Mouse (Mus musculus) bone marrow macrophage, adult 2 months (primary cell): ENCODE measurements at regions not wholly inside any gene's neighbourhood (a gene's known extent, or its start where the extent isn't known, plus 50 kb on each side); places are given as distances from the start of the nearest gene placed in this dataset.

Experiments used
- CTCF ChIP-seq: IDR thresholded peaks from 2 replicates; pipeline ENCODE4 v1.5.1; 2012; ENCODE audit warnings: low read depth, mild to moderate bottlenecking, low read length, moderate library complexity
- POLR2A ChIP-seq: IDR thresholded peaks from 2 replicates; pipeline ENCODE4 v1.6.1; 2012; ENCODE audit warnings: mild to moderate bottlenecking, low read depth, low read length, borderline replicate concordance

- TF ChIP-seq CTCF = no peak
- TF ChIP-seq POLR2A = no peak
Measured at GRCm38 (mm10) chr13:94668276-94668675, 120.4 kb upstream of the Tbca start.
